Mouse (Mus musculus): Measurements from ENCODE around the gene Smoc1. TPM values are rescaled to one million over a fixed set of nuclear protein-coding genes. Genes with fewer than 3 reads are reported as not detected.

Smoc1 gene
- polyA plus RNA-seq, 1 experiment from 2014 or later: 12.1 TPM

DNA sequence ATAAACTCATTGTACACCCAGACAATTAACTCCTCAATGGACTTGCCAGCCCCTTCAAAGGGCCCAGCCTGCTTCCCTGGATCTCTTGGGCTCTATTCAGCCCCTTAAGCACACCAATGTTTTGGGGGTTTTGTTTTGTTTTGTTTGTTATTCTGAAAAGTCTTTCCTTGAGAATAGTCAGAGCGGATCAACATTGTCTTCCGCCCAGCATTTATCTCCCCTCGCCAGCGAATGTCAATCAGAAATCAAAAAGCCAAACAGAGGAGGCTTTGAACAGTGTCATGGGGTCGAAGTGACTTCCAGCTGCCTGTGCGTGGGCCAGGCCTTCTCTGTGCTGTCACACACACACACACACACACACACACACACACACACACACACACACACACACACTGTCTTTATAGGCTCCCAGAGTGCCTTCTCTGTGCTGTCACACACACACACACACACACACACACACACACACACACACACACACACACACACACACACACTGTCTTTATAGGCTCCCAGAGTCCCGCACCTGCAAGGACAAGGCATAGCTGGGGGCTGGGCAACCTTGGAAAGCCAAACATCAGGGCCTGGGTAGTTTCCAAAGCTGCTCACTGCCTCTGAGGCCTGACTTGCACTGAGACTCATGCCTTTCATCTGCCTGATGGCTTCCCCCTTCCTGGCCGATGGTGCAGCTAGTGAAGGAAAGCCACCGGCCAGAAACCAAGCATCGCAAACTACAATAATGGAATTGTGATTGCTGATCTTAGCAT is 120.0 kb downstream of the Smoc1 start:
- H3K27ac ChIP-seq (replicated peaks): no peak overlapping the region
- WGBS: 14% methylated on average over 10 of the region's 10 CpGs
- H3K9ac ChIP-seq (replicated peaks): no peak overlapping the region
- H3K27me3 ChIP-seq: no peaks in the 10 kb centered on the region
- H3K36me3 ChIP-seq: no peaks in the 10 kb centered on the region
- no peak overlapping the region for H3K4me3 ChIP-seq
- no peak overlapping the region for H3K4me2 ChIP-seq (replicated peaks)
- no peak; the same call in 1 of the 2 replicates for ATAC-seq (replicated peaks)
- no peaks in the 10 kb centered on the region for H3K9me3 ChIP-seq
- H3K4me1 ChIP-seq: peaks cover 6% of the 10 kb centered on the region

DNA sequence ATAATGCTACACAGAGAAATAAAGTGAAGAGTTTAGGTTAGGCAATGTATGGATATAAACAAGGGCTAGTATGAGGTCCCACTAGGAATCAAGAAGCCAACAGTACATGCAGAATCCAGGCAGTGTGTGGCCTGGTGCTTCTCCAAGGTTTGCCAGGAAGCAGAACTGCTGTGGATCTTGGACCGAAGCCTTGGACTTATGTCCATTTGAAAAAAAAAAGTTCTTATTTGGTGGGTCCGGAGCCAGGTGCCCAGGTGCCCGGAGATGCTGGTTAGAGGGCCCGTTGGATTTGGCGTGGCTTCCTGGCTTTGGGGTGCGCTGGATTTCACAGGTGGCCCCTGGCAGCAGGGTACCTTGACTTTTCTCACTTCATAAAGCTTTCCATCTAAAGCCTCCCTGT is 121.3 kb downstream of the Smoc1 start:
- no peaks in the 10 kb centered on the region for H3K9me3 ChIP-seq
- H3K27ac ChIP-seq (replicated peaks): no peak overlapping the region
- no peak overlapping the region for H3K4me2 ChIP-seq (replicated peaks)
- H3K36me3 ChIP-seq: no peaks in the 10 kb centered on the region
- no peaks in the 10 kb centered on the region for H3K27me3 ChIP-seq
- H3K4me1 ChIP-seq: peaks cover 5% of the 10 kb centered on the region; the same call in 1 of the 2 replicates
- no peak overlapping the region for H3K4me3 ChIP-seq
- WGBS: 92% methylated on average over 6 of the region's 6 CpGs
- no peak for ATAC-seq (replicated peaks)
- no peak overlapping the region for H3K9ac ChIP-seq (replicated peaks)

DNA sequence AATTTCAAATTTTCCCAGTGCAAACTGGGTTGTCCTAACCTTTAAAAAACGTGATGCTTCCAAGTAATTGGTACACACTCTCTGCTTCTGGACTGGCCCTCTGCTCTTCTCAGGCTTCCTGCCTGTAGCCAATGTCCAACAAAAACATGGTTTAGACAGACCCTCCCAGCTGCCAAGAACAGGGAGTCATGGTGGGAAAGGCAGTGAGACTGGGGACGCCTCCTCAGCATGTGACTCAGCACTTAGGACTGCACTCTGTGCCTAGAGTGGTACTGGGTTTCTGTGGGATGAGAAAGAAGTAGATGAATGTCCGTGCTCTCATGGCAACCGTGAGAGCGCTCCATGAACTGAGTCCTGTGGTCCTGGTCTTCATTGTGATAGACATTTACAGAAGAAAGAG is 124.3 kb downstream of the Smoc1 start:
- Histone ChIP-seq H3K4me2 (replicated peaks) (no peak overlapping the region), H3K36me3 (no peaks in the 10 kb centered on the region), H3K4me1 (peaks cover 5% of the 10 kb centered on the region; the same call in 1 of the 2 replicates), H3K27ac (replicated peaks) (no peak overlapping the region), H3K9ac (replicated peaks) (no peak overlapping the region), H3K4me3 (no peak overlapping the region), H3K27me3 (no peaks in the 10 kb centered on the region), H3K9me3 (no peaks in the 10 kb centered on the region)
- no peak for ATAC-seq (replicated peaks)
- WGBS: 80% methylated on average over 5 of the region's 5 CpGs

DNA sequence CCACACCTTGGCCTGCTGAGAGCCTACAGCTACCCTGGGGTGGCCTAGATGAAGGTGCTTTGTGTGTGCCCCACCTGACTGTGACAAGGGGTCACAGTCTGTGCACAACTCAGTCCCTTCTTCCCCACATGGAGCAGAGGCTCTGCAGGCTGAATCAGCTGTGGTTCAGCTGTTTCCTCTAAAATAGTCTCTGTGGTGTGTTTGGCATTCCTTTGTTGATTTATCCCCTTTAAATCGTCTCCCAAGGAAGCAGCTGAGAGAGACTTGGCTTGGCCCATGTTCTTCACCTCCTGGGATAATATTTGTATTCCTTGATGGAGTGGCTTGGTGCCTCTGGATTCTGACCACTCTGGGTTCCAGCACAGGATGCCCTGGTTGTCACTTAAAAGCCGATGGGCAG is 125.5 kb downstream of the Smoc1 start:
- no peak overlapping the region for H3K4me2 ChIP-seq (replicated peaks)
- no peak overlapping the region for H3K9ac ChIP-seq (replicated peaks)
- H3K36me3 ChIP-seq: no peaks in the 10 kb centered on the region
- no peaks in the 10 kb centered on the region for H3K9me3 ChIP-seq
- H3K4me1 ChIP-seq: no peaks in the 10 kb centered on the region
- H3K4me3 ChIP-seq: no peak overlapping the region
- no peak overlapping the region for H3K27ac ChIP-seq (replicated peaks)
- H3K27me3 ChIP-seq: no peaks in the 10 kb centered on the region
- WGBS: 62% methylated on average over 2 of the region's 2 CpGs
- no peak for ATAC-seq (replicated peaks)

DNA sequence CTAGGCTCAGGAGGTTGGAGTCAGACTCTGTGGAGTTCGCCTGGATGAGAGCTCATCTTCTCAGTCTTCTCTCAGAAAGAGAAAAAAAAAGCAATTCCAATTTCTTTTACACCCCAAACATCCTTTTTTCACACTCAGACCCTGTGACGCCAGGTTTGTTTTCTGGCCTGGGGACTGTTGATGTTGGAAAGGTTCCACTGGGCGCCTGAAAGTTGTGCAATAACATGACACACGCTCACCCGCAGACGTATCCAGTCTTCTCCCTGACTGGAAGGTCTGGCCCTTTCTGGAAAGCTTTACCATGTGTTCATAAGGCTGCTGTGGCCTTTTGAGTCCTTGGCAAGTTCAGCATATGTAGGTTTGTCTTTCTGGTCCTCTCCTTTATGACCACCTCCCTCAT is 129.1 kb downstream of the Smoc1 start:
- WGBS: 84% methylated on average over 6 of the region's 6 CpGs
- Histone ChIP-seq H3K27ac (replicated peaks) (no peak overlapping the region), H3K4me2 (replicated peaks) (no peak overlapping the region), H3K27me3 (no peaks in the 10 kb centered on the region), H3K4me1 (no peaks in the 10 kb centered on the region), H3K9ac (replicated peaks) (no peak overlapping the region), H3K4me3 (no peak overlapping the region), H3K36me3 (no peaks in the 10 kb centered on the region), H3K9me3 (no peaks in the 10 kb centered on the region)
- no peak for ATAC-seq (replicated peaks)

DNA sequence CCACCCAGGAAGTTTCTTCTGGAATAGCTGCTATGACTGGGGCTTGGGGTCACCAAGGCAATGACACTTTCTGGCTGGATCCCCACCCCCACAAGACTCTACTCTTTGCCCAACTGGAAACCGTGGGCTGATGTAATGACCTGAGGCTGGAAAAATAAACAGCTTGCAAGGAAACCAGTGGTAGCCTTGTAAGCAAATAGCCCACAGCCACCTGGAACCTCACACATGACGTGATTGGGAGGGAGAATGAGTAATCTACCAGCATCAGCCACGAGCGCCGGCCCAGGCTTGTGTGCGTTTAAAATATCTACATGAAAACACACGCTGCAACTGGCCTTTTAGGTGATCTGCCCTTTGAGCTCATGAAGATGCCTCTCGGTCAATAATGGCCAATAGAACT is 130.2 kb downstream of the Smoc1 start:
- Histone ChIP-seq H3K4me3 (no peak overlapping the region), H3K36me3 (no peaks in the 10 kb centered on the region), H3K9ac (replicated peaks) (no peak overlapping the region), H3K27me3 (no peaks in the 10 kb centered on the region), H3K4me2 (replicated peaks) (no peak overlapping the region), H3K4me1 (no peaks in the 10 kb centered on the region), H3K27ac (replicated peaks) (no peak overlapping the region), H3K9me3 (no peaks in the 10 kb centered on the region)
- ATAC-seq (replicated peaks): no peak
- 92% methylated on average over 8 of the region's 8 CpGs for WGBS

DNA sequence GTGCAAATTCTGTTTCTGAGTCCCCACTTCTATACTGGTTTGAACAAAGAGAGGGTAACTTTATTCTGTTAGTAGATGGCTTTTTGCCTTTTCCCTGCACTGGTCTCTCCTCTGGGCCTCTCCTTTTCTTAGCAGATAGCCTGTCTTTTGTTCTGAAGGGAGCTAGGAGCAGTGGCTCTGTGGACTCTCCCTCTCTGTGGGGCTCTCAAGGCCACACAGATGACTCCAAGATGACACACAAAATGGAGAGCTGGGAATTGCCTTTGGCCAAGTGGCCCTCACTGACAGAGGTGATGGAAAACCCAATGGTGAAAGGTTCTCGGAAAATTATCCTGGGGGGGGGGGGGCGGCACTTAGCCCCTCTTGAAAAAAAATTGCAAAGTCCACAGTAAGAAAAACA is 133.3 kb downstream of the Smoc1 start:
- H3K9me3 ChIP-seq: no peaks in the 10 kb centered on the region
- H3K36me3 ChIP-seq: no peaks in the 10 kb centered on the region
- no peak overlapping the region for H3K4me3 ChIP-seq
- no peak for ATAC-seq (replicated peaks)
- no peak overlapping the region for H3K9ac ChIP-seq (replicated peaks)
- no peaks in the 10 kb centered on the region for H3K4me1 ChIP-seq
- WGBS: 88% methylated on average over 2 of the region's 2 CpGs
- H3K27me3 ChIP-seq: no peaks in the 10 kb centered on the region
- H3K4me2 ChIP-seq (replicated peaks): no peak overlapping the region
- no peak overlapping the region for H3K27ac ChIP-seq (replicated peaks)

DNA sequence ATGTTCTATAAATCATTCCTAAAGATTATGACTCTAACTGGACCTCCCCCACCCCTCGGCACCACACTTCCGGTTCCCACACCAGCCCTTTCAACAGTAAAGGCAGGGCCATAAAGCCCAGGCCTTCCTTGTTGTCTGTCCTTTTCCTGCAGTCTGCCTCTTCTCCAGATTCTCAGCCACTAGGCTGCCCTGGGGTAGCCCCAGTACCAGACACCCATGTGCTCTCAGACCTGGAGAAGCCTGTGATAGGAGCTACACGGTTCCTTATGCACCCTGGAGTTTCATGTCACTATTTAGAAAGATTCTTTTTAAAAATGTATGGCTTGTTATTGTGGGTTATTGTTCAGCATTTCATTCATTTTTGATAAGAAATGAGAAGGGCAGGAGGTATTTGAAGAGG is 133.8 kb downstream of the Smoc1 start:
- Histone ChIP-seq H3K27ac (replicated peaks) (no peak overlapping the region), H3K4me2 (replicated peaks) (no peak overlapping the region), H3K4me3 (no peak overlapping the region), H3K4me1 (no peaks in the 10 kb centered on the region), H3K9ac (replicated peaks) (no peak overlapping the region), H3K27me3 (no peaks in the 10 kb centered on the region), H3K9me3 (no peaks in the 10 kb centered on the region), H3K36me3 (no peaks in the 10 kb centered on the region)
- no peak for ATAC-seq (replicated peaks)
- 88% methylated on average over 3 of the region's 3 CpGs for WGBS

DNA sequence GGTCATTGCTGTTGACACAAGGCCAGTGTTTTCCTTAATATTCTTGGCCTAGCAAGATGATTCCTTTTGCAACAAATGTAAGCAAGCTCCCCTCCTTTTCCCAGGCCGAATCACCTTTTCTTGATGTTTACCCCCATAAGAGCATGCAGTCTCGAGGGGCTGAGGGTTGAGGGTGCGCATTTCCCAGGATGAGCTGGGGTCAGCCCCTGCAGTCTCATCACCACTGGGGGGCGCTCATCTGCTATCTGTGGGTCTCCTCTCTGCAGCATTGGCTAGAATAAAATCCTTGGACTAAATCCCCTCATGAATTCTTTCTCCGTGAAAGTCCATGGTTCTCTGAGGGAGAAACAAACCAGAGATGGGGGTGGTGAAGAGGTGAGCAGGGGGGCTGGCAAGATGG is 134.2 kb downstream of the Smoc1 start:
- WGBS: 69% methylated on average over 5 of the region's 5 CpGs
- Histone ChIP-seq H3K4me3 (no peak overlapping the region), H3K4me2 (replicated peaks) (no peak overlapping the region), H3K27me3 (no peaks in the 10 kb centered on the region), H3K27ac (replicated peaks) (no peak overlapping the region), H3K9me3 (no peaks in the 10 kb centered on the region), H3K36me3 (no peaks in the 10 kb centered on the region), H3K9ac (replicated peaks) (no peak overlapping the region), H3K4me1 (no peaks in the 10 kb centered on the region)
- ATAC-seq (replicated peaks): no peak

DNA sequence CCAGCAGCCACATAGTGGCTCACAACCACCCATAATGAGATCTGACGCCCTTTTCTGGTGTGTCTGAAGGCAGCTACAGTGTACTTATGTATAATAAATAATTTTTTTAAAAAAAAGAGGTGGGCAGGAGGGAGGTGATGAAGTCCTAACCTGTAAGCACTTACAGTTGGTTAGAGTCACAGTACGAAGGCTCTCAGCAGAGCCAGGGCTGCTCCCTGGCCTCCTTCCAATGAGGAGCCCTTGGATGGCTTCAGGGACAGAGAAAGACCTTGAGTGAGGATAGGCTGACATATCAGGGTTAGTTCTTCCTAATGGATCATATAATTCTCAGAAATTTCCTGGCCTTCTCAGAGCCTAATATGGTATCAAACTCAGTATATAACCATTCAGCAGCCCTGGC is 134.7 kb downstream of the Smoc1 start:
- H3K4me2 ChIP-seq (replicated peaks): no peak overlapping the region
- H3K9me3 ChIP-seq: no peaks in the 10 kb centered on the region
- no peak overlapping the region for H3K4me3 ChIP-seq
- no peaks in the 10 kb centered on the region for H3K27me3 ChIP-seq
- ATAC-seq (replicated peaks): no peak
- H3K9ac ChIP-seq (replicated peaks): no peak overlapping the region
- no peaks in the 10 kb centered on the region for H3K4me1 ChIP-seq
- H3K36me3 ChIP-seq: no peaks in the 10 kb centered on the region
- 89% methylated on average over 2 of the region's 2 CpGs for WGBS
- H3K27ac ChIP-seq (replicated peaks): no peak overlapping the region

DNA sequence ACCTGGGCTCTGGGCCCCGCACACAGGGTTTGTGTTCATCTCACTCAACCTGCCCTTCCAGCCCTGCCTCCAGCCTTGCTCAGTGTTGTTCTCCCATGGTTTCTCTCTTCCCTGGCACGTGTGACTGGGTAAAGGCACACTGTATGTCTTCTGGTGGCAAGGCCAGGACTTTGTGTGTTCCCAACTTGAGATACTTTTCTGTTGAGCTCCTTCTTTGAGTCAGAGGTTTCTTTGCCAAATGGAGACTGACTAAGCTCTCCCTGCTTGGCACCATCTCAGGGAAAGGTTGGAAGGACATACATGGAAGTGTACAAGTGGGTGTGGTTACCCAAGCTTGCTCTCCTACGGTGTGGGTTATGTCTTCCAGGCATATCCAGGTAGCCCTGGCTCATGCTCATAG is 136.5 kb downstream of the Smoc1 start:
- Histone ChIP-seq H3K27me3 (no peaks in the 10 kb centered on the region), H3K4me3 (no peak overlapping the region), H3K4me1 (no peaks in the 10 kb centered on the region), H3K4me2 (replicated peaks) (no peak overlapping the region), H3K27ac (replicated peaks) (no peak overlapping the region), H3K9me3 (no peaks in the 10 kb centered on the region), H3K36me3 (no peaks in the 10 kb centered on the region), H3K9ac (replicated peaks) (no peak overlapping the region)
- no peak for ATAC-seq (replicated peaks)
- WGBS: 66% methylated on average over 3 of the region's 3 CpGs

DNA sequence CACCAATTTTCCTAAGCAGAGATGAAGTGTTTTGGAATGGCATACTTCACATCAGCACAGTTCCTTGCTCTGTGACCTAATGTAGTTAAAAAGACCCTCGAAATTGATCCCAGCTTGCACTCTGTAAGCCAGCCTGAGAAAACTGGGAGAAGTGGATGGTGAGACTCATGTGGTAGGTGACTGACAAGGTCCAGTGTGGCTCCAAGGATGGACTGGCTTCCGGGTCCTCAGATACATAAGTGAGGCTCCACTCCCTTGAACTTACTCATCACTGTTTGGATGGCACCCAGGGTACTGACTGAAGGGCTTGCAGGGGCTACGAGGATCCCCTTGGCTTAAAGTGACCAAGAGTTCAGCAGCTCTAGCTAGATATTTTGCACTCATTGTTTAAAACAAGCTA is 137.0 kb downstream of the Smoc1 start:
- Histone ChIP-seq H3K4me1 (no peaks in the 10 kb centered on the region), H3K27me3 (no peaks in the 10 kb centered on the region), H3K4me3 (no peak overlapping the region), H3K9me3 (no peaks in the 10 kb centered on the region), H3K27ac (replicated peaks) (no peak overlapping the region), H3K36me3 (no peaks in the 10 kb centered on the region), H3K9ac (replicated peaks) (no peak overlapping the region), H3K4me2 (replicated peaks) (no peak overlapping the region)
- 88% methylated on average over 3 of the region's 3 CpGs for WGBS
- no peak for ATAC-seq (replicated peaks)

DNA sequence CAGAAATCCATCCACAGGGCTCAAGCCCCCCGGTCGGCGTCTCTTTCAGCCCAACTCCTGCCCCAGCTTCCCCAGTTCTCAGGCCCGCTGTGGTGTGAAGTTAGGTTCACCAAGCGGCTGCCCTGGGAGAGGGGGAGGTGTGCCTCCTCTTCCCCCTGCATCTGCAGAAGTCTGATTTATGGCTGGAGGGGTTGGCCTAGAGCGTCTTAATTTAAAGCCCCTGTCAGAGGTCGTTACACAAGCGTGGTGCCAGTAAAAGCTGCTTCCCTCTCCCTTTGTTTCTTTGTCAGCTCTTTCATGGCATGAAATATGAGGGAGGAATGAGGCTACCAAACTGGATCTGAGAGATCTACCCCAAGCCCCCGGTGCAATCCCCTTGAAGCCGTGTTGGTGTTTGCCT is 139.5 kb downstream of the Smoc1 start:
- Histone ChIP-seq H3K9ac (replicated peaks) (no peak overlapping the region), H3K36me3 (no peaks in the 10 kb centered on the region), H3K4me2 (replicated peaks) (no peak overlapping the region), H3K4me1 (no peaks in the 10 kb centered on the region), H3K27me3 (no peaks in the 10 kb centered on the region), H3K4me3 (no peak overlapping the region), H3K27ac (replicated peaks) (no peak overlapping the region), H3K9me3 (no peaks in the 10 kb centered on the region)
- WGBS: 21% methylated on average over 10 of the region's 10 CpGs
- no peak for ATAC-seq (replicated peaks)
